Mouse (Mus musculus) layer of hippocampus, adult 2 months (tissue): ENCODE measurements at regions not wholly inside any gene's neighbourhood (a gene's known extent, or its start where the extent isn't known, plus 50 kb on each side); places are given as distances from the start of the nearest gene placed in this dataset.

Experiments used
- DNase-seq, 2 experiments: peaks; one replicate each; pipeline ENCODE4 v3.0.0; 2022; ENCODE audit warnings: low spot score in 2 of 2
- H3K27ac ChIP-seq: fragments of 200-600 bp; 2 replicates; pipeline ENCODE4 v1.8.1; 2022
- H3K4me3 ChIP-seq: fragments of 200-600 bp; 2 replicates; pipeline ENCODE4 v1.8.1; 2022; ENCODE audit warnings: mild to moderate bottlenecking
- CTCF ChIP-seq: fragments of 200-600 bp; conservative IDR thresholded peaks from 2 replicates; pipeline ENCODE4 v1.8.1; 2022; ENCODE audit warnings: antibody characterized with exemption, mild to moderate bottlenecking, moderate library complexity

DNA sequence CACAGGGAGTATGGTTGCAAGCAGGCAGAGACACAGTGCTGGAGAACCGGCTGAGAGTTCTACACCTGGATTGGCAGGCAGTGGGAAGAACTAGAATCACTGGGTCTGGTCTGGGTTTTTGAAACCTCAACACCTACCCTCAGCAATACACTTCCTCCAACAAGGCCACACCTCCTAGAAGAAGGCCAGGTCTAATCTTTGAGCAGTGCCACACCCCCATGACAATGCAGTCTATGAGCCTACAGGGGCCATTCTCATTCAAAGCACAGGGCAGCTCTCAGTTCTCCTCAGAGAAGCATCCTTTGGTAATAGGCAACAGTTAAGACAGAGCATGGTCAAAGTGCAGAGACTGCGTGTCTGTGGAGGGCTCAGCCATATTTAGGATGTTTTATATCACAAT lies 300.8 kb downstream of the Bbx start:
- Histone ChIP-seq H3K27ac (no peak overlapping the region), H3K4me3 (no peak overlapping the region)
- no peak for TF ChIP-seq CTCF
- DNase-seq = no peak
